Comparison of ENCODE assay signal across 9 mouse cellular contexts in genomic region chr2:73965595-73965994, GRCm38 (mm10). TPM values are rescaled to one million over a fixed set of nuclear protein-coding genes. Genes with fewer than 3 reads are reported as not detected.
A peak's percentile ranks its signal among the peaks of the same experiment; 100 is the strongest.
DNase-seq lines count a peak whose midpoint lies in the region; ATAC-seq and TF ChIP-seq lines count a peak whose summit lies in the region.
"Had no signal": no experiment of that assay in that cellular context is flagged by ENCODE, and none has a peak within 500 bp of the region (broad histone marks: within the 10 kb centered on the region; RNA-seq: fewer than 3 reads in every experiment).

No protein-coding gene starts in this region.

- CTCF ChIA-PET in Patski (lab: Charles Lee), result interaction anchor here (0.8 to 3.1 kb wide), 13 partner anchors 9 to 699 kb away, joined by 3 to 17 read pairs (median 4); no protein-coding TSS in a partner anchor

- H3K27ac ChIP-seq in lung, embryonic 14.5 days (ENCODE audit: low read depth), result no peak overlapping the region
- H3K27ac ChIP-seq: limb, embryonic 12.5 days had no signal

- peak; percentile 58 for DNase-seq in adrenal gland, postnatal 10 days
- no peak for DNase-seq in adrenal gland, adult 8-10 months
- DNase-seq in left cerebral cortex, adult 18-20 months (ENCODE audit: low spot score in 2 of 2), result peak; percentile 12 to 55
- no peak for DNase-seq in left cerebral cortex, adult 11 months (ENCODE audit: low spot score)
- no peak for DNase-seq in Patski (ENCODE audit: low read depth, low spot score)
- DNase-seq in embryo, embryonic 11 days, result peak; percentile 81
- DNase-seq in lung, embryonic 14.5 days, result peak; percentile 86

- TF ChIP-seq CTCF in Patski (IDR thresholded peaks at IDR 0.05), result peak; percentile 78
- TF ChIP-seq CTCF in lung, embryonic 14.5 days (IDR thresholded peaks at IDR 0.05; ENCODE audit: low read depth), result peak; percentile 76

- no peak for ATAC-seq in Patski
- no peak for ATAC-seq in lung, embryonic 14.5 days (ENCODE audit: insufficient read depth)
- no peak for ATAC-seq in megakaryocyte, adult 5-6 weeks (ENCODE audit: poor library complexity, severe bottlenecking)

- H3K9ac ChIP-seq in lung, embryonic 14.5 days, result no peak overlapping the region
- H3K9ac ChIP-seq: limb, embryonic 12.5 days had no signal

- WGBS in lung, embryonic 14.5 days, result 9% methylated on average over 4 of the region's 4 CpGs

- in situ Hi-C loops in Patski (cut with MboI; ENCODE audit: low pct_unique_long_range_greater_than_20kb), result no loop called here

- POLR2A ChIA-PET in Patski (lab: Charles Lee), result no interaction called here

- no peak overlapping the region for H3K4me3 ChIP-seq in lung, embryonic 14.5 days (ENCODE audit: low read depth, low read length)
- H3K4me3 ChIP-seq: limb, embryonic 12.5 days had no signal

- H3K9me3 ChIP-seq in lung, embryonic 14.5 days (ENCODE audit: low read depth, low read length), result no peaks in the 10 kb centered on the region
- H3K9me3 ChIP-seq: limb, embryonic 12.5 days had no signal

- H3K4me2 ChIP-seq in lung, embryonic 14.5 days, result no peak overlapping the region
- H3K4me2 ChIP-seq: limb, embryonic 12.5 days had no signal

- no peaks in the 10 kb centered on the region for H3K36me3 ChIP-seq in lung, embryonic 14.5 days (ENCODE audit: insufficient read depth)
- H3K36me3 ChIP-seq: limb, embryonic 12.5 days had no signal

- H3K27me3 ChIP-seq in Patski, result peaks cover 68% of the 10 kb centered on the region
- H3K27me3 ChIP-seq in lung, embryonic 14.5 days (ENCODE audit: insufficient read depth, low read length), result no peaks in the 10 kb centered on the region

- no peaks in the 10 kb centered on the region for H3K4me1 ChIP-seq in lung, embryonic 14.5 days (ENCODE audit: insufficient read depth)

RNA-seq across cellular contexts. Expression of gene Atp5g3, which starts 54.5 kb away (rescaled TPM):
- total RNA-seq in adrenal gland, postnatal 10 days (2021), result 100 to 1,000 TPM; 733 to 867 TPM
- 1,000 to 10,000 TPM in 1 of 4 experiments, 100 to 1,000 TPM in 3; 516 to 1,227 (median 754) TPM for total RNA-seq in adrenal gland, adult 8-10 months (2022)
- 100 to 1,000 TPM; 532 to 549 TPM for total RNA-seq in left cerebral cortex, adult 18-20 months (2021)
- polyA plus RNA-seq in Patski (2021), result 1,383 TPM
- polyA plus RNA-seq in lung, embryonic 14.5 days (2014; fragmentation: Nextera tagmentation; extraction: Ambion mirVana), result 1,132 and 1,137 TPM in 2 replicates
- total RNA-seq in megakaryocyte, adult 5-6 weeks (2015), result 592 and 616 TPM in 2 replicates
- total RNA-seq in megakaryocyte, adult 5-6 weeks (2017), result 102 and 104 TPM in 2 replicates

Comparison
In these comparisons a context has a peak if more than half of its experiments do, and no peak if none do; other contexts are left out.
1. DNase-seq: peak in adrenal gland, postnatal 10 days (single experiment), left cerebral cortex, adult 18-20 months (2 of 2), embryo, embryonic 11 days (single experiment) and lung, embryonic 14.5 days (single experiment); none in adrenal gland, adult 8-10 months (single experiment), left cerebral cortex, adult 11 months (single experiment) and Patski (single experiment).